Mouse (Mus musculus): ENCODE measurements around the gene Pnkd.

- no peak for TF ChIP-seq POLR2A (IDR thresholded peaks at IDR 0.05; ENCODE audit: borderline replicate concordance, low read depth, low read length)
- TF ChIP-seq CTCF (IDR thresholded peaks at IDR 0.05; ENCODE audit: low read depth, low read length): no peak
These were observed 22.4 kb downstream of the Pnkd start for GRCm38 (mm10) chr1:74307146-74307545.

All from bone marrow macrophage, adult 2 months (primary cell).